In genomic region chr12:83972117-83972516, GRCm38 (mm10) we compare ENCODE assay signal across 9 mouse cellular contexts. TPM values are rescaled to one million over a fixed set of nuclear protein-coding genes. Genes with fewer than 3 reads are reported as not detected.
DNase-seq lines count a peak whose midpoint lies in the region; ATAC-seq and TF ChIP-seq lines count a peak whose summit lies in the region.
"Had no signal": no experiment of that assay in that cellular context is flagged by ENCODE, and none has a peak within 500 bp of the region (broad histone marks: within the 10 kb centered on the region; RNA-seq: fewer than 3 reads in every experiment).

No protein-coding gene starts in this region.

- DNase-seq in forebrain, postnatal 0 days = peak; percentile 37
- peak; percentile 33 to 55 for DNase-seq in urinary bladder, postnatal 36 days (ENCODE audit: low spot score in 2 of 2)
- no peak for DNase-seq in urinary bladder, postnatal 10 days (ENCODE audit: low spot score)
- DNase-seq in heart, postnatal 4 days = peak; percentile 63
- DNase-seq in layer of hippocampus, adult 9-10 months (ENCODE audit: low spot score) = peak; percentile 59
- DNase-seq in right cerebral cortex, postnatal 4 days = no peak

- ATAC-seq in forebrain, postnatal 0 days = no peak
- ATAC-seq in forebrain, embryonic 16.5 days = no peak
- ATAC-seq in neural tube, embryonic 12.5 days (ENCODE audit: low FRiP score, low read depth) = no peak

- H3K9me3 ChIP-seq in forebrain, postnatal 0 days (ENCODE audit: low read length) = no peaks in the 10 kb centered on the region
- H3K9me3 ChIP-seq in forebrain, embryonic 16.5 days (ENCODE audit: control insufficient read depth, low read length) = peaks cover 3% of the 10 kb centered on the region; the same call in 1 of the 2 replicates
- H3K9me3 ChIP-seq in neural tube, embryonic 12.5 days = peaks cover 4% of the 10 kb centered on the region; the same call in 1 of the 2 replicates

- TF ChIP-seq CTCF in forebrain, postnatal 0 days (IDR thresholded peaks at IDR 0.05; ENCODE audit: low read depth) = peak; percentile 66

- 79% methylated on average over 2 of the region's 2 CpGs for WGBS in forebrain, postnatal 0 days
- WGBS in forebrain, embryonic 16.5 days = 89% methylated on average over 2 of the region's 2 CpGs
- 68% methylated on average over 2 of the region's 2 CpGs for WGBS in neural tube, embryonic 12.5 days

- no peaks in the 10 kb centered on the region for H3K36me3 ChIP-seq in forebrain, postnatal 0 days (ENCODE audit: insufficient read depth)
- no peaks in the 10 kb centered on the region for H3K36me3 ChIP-seq in forebrain, embryonic 16.5 days (ENCODE audit: control insufficient read depth, insufficient read depth)
- H3K36me3 ChIP-seq in neural tube, embryonic 12.5 days = no peaks in the 10 kb centered on the region

- H3K4me3 ChIP-seq in forebrain, postnatal 0 days (ENCODE audit: low read depth, low read length) = no peak overlapping the region
- H3K4me3 ChIP-seq in forebrain, embryonic 16.5 days (replicated peaks; ENCODE audit: low read length) = no peak overlapping the region
- no peak overlapping the region for H3K4me3 ChIP-seq in neural tube, embryonic 12.5 days

- H3K27ac ChIP-seq in forebrain, postnatal 0 days (ENCODE audit: low read depth, low read length) = no peak overlapping the region
- no peak overlapping the region for H3K27ac ChIP-seq in forebrain, embryonic 16.5 days (ENCODE audit: low read length)
- no peak overlapping the region for H3K27ac ChIP-seq in neural tube, embryonic 12.5 days

- no peaks in the 10 kb centered on the region for H3K4me1 ChIP-seq in forebrain, postnatal 0 days (ENCODE audit: insufficient read depth)
- H3K4me1 ChIP-seq in forebrain, embryonic 16.5 days (replicated peaks; ENCODE audit: control insufficient read depth, insufficient read depth, low read length) = no peaks in the 10 kb centered on the region
- no peaks in the 10 kb centered on the region for H3K4me1 ChIP-seq in neural tube, embryonic 12.5 days

- H3K27me3 ChIP-seq in forebrain, postnatal 0 days (ENCODE audit: insufficient read depth, low read length) = no peaks in the 10 kb centered on the region
- no peaks in the 10 kb centered on the region for H3K27me3 ChIP-seq in forebrain, embryonic 16.5 days (replicated peaks; ENCODE audit: control insufficient read depth, insufficient read depth, low read length)
- H3K27me3 ChIP-seq in neural tube, embryonic 12.5 days (replicated peaks) = no peaks in the 10 kb centered on the region

- no peak overlapping the region for H3K4me2 ChIP-seq in forebrain, postnatal 0 days (ENCODE audit: low read depth)
- no peak overlapping the region for H3K4me2 ChIP-seq in forebrain, embryonic 16.5 days (ENCODE audit: low read length)
- no peak overlapping the region for H3K4me2 ChIP-seq in neural tube, embryonic 12.5 days (replicated peaks)

- no peak overlapping the region for H3K9ac ChIP-seq in forebrain, postnatal 0 days
- H3K9ac ChIP-seq in forebrain, embryonic 16.5 days (replicated peaks; ENCODE audit: low read depth, low read length) = no peak overlapping the region
- 0 out of 2 replicates have a peak overlapping the region, but pooled peaks have one; percentile 13 for H3K9ac ChIP-seq in neural tube, embryonic 12.5 days

RNA-seq across cellular contexts. Expression of gene Heatr4, which starts 12.5 kb away (rescaled TPM):
- total RNA-seq in forebrain, postnatal 0 days (2014; rRNA removed) = 0.05 and 0.15 TPM in 2 replicates
- polyA plus RNA-seq in forebrain, postnatal 0 days (2015; fragmentation: Nextera tagmentation; extraction: Ambion mirVana) = 0.04 and 0.05 TPM in 2 replicates
- not detected in 2 replicates for polyA plus RNA-seq in forebrain, embryonic 16.5 days (2015; fragmentation: Nextera tagmentation; extraction: Ambion mirVana)
- total RNA-seq in heart, postnatal 4 days (2021) = under 1 TPM in 1 of 2 experiments, not detected in 1; 0.09 TPM
- not detected in 2 replicates for polyA plus RNA-seq in neural tube, embryonic 12.5 days (2016; fragmentation: Nextera tagmentation; extraction: Ambion mirVana)
- total RNA-seq: layer of hippocampus, postnatal 25 days had no signal

RNA-seq across cellular contexts. Expression of gene Acot2, which starts 15.5 kb away (rescaled TPM):
- 14.8 and 17.5 TPM in 2 replicates for total RNA-seq in forebrain, postnatal 0 days (2014; rRNA removed)
- polyA plus RNA-seq in forebrain, postnatal 0 days (2015; fragmentation: Nextera tagmentation; extraction: Ambion mirVana) = 12.4 and 24.2 TPM in 2 replicates
- 9.4 and 11.3 TPM in 2 replicates for polyA plus RNA-seq in forebrain, embryonic 16.5 days (2015; fragmentation: Nextera tagmentation; extraction: Ambion mirVana)
- 100 to 1,000 TPM; 204 to 209 TPM for total RNA-seq in heart, postnatal 4 days (2021)
- 14.4 and 14.5 TPM in 2 replicates for polyA plus RNA-seq in neural tube, embryonic 12.5 days (2016; fragmentation: Nextera tagmentation; extraction: Ambion mirVana)

RNA-seq across cellular contexts. Expression of gene Riox1, which starts 21.7 kb away (rescaled TPM):
- 22.3 and 25.2 TPM in 2 replicates for total RNA-seq in forebrain, postnatal 0 days (2014; rRNA removed)
- polyA plus RNA-seq in forebrain, postnatal 0 days (2015; fragmentation: Nextera tagmentation; extraction: Ambion mirVana) = 12.7 and 13.1 TPM in 2 replicates
- 9.3 and 9.7 TPM in 2 replicates for polyA plus RNA-seq in forebrain, embryonic 16.5 days (2015; fragmentation: Nextera tagmentation; extraction: Ambion mirVana)
- 10 to 100 TPM; 10.6 to 10.8 TPM for total RNA-seq in heart, postnatal 4 days (2021)
- 21.4 and 22.6 TPM in 2 replicates for polyA plus RNA-seq in neural tube, embryonic 12.5 days (2016; fragmentation: Nextera tagmentation; extraction: Ambion mirVana)

RNA-seq across cellular contexts. Expression of gene Acot1, which starts 37.2 kb away (rescaled TPM):
- total RNA-seq in forebrain, postnatal 0 days (2014; rRNA removed) = 79.2 and 87.1 TPM in 2 replicates
- polyA plus RNA-seq in forebrain, postnatal 0 days (2015; fragmentation: Nextera tagmentation; extraction: Ambion mirVana) = 112 and 119 TPM in 2 replicates
- polyA plus RNA-seq in forebrain, embryonic 16.5 days (2015; fragmentation: Nextera tagmentation; extraction: Ambion mirVana) = 72.1 and 101 TPM in 2 replicates
- total RNA-seq in heart, postnatal 4 days (2021) = 100 to 1,000 TPM; 161 to 177 TPM
- polyA plus RNA-seq in neural tube, embryonic 12.5 days (2016; fragmentation: Nextera tagmentation; extraction: Ambion mirVana) = 82.1 and 83.4 TPM in 2 replicates

RNA-seq across cellular contexts. Expression of gene Numb, which starts 50.4 kb away (rescaled TPM):
- 8.6 and 12.4 TPM in 2 replicates for total RNA-seq in forebrain, postnatal 0 days (2014; rRNA removed)
- 7.0 and 9.0 TPM in 2 replicates for polyA plus RNA-seq in forebrain, postnatal 0 days (2015; fragmentation: Nextera tagmentation; extraction: Ambion mirVana)
- 16.3 and 19.2 TPM in 2 replicates for polyA plus RNA-seq in forebrain, embryonic 16.5 days (2015; fragmentation: Nextera tagmentation; extraction: Ambion mirVana)
- total RNA-seq in heart, postnatal 4 days (2021) = 10 to 100 TPM; 34.5 to 37.1 TPM
- 28.1 and 29.0 TPM in 2 replicates for polyA plus RNA-seq in neural tube, embryonic 12.5 days (2016; fragmentation: Nextera tagmentation; extraction: Ambion mirVana)

Comparison
In these comparisons a context has a peak if more than half of its experiments do, and no peak if none do; other contexts are left out.
1. DNase-seq: peak in forebrain, postnatal 0 days (single experiment), urinary bladder, postnatal 36 days (2 of 2), heart, postnatal 4 days (single experiment) and layer of hippocampus, adult 9-10 months (single experiment); none in urinary bladder, postnatal 10 days (single experiment) and right cerebral cortex, postnatal 4 days (single experiment).